Mouse (Mus musculus) CD4-positive helper T cell, adult 2 months (primary cell): ENCODE measurements around the gene Themis3.
"Not testable (repeated sequence)": the region's sequence is repeated elsewhere in the genome, so short reads cannot be mapped to it uniquely, and the experiment has no call there.

Source experiments
- DNase-seq: peaks from one replicate; pipeline ENCODE4 v3.0.0-alpha.2; 2012; ENCODE audit warnings: low read depth, missing footprints, low spot score

The Themis3 gene

DNA sequence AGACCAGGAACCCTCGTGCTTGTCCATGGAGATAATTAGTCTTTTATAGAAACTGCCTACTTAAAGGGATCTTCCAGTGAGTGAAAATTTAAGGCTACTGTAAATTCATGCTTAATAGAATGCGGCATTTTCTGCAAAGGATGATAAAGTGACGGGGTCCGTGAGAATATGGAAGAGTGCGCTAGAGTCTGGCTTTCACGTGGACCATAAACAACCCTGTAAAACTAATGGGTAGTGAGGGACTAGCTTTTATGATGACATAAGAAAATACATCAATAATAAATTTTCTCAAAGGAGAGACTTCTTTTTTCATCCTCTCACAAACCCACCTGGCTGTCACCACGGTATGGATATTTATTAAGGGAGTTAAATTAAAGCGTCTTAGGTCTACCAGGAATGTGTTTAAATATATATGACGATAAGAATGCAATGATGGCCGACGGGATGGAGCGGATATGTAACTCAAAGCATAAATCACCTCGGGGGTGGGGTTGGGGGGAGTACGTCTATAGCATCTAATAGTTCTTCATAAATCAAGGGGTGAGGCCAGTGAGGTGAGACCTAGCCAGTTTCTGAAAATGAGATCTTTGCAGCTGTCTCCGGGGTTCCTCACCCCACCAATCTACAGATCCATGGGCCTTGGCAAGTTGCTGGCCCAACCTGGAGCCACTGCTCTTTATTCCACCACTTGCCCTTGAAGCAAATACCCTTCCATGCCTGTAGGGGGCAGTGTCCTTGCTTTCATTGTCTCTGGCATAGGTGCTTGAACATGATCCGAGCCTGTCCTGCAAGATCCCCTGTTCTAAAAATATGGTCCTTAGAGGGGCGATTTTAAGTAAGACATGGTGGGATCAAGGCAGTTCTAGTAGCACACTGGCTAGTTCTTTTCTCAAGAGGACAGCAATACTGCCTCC, 35.8 kb downstream of the Themis3 start:
- DNase-seq: no peak

GRCm38 (mm10) chr17:66552690-66553089, 41.7 kb downstream of the Themis3 start:
- DNase-seq: no peak

- DNase-seq: no peak
Observed at GRCm38 (mm10) chr17:66550486-66550885, 43.9 kb downstream of the Themis3 start.

DNA sequence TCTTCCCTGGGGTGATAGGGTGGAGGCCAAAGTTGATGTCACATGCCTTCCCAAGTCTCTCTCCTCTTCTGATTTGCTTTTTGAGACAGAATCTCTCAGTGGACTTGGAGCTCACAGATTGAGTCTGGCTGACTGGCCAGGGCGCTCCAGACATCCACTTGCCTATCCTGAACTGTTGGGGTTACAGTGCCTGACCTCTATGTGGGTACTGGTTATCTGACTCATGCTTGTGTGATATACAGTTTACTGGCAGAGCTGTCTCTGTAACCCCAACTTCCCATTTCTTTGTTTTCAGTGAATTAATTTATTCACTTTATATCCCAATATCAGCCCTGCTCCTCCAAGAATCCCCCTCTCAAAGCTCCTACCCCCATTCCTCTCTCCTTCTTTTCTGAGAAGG, 62.1 kb downstream of the Themis3 start:
- DNase-seq: no peak

GRCm38 (mm10) chr17:66523396-66523795, 71.0 kb downstream of the Themis3 start:
- no peak for DNase-seq

DNA sequence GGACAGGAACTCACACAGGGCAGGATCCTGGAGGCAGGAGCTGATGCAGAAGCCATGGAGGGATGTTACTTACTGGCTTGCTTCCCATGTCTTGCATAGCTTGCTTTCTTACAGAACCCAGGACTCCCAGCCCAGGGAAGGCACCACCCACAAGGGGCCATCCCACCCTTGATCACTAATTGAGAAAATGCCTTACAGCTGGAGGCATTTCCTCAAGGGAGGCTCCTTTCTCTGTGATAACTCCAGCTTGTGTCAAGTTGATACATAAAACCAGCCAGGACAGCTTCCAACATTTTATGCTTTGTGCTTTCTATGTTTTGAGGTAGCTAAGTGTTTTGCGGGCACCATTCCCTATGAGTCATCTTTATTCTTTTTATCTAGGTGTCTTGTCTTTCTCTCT, 71.8 kb downstream of the Themis3 start:
- DNase-seq: not testable (repeated sequence)

DNA sequence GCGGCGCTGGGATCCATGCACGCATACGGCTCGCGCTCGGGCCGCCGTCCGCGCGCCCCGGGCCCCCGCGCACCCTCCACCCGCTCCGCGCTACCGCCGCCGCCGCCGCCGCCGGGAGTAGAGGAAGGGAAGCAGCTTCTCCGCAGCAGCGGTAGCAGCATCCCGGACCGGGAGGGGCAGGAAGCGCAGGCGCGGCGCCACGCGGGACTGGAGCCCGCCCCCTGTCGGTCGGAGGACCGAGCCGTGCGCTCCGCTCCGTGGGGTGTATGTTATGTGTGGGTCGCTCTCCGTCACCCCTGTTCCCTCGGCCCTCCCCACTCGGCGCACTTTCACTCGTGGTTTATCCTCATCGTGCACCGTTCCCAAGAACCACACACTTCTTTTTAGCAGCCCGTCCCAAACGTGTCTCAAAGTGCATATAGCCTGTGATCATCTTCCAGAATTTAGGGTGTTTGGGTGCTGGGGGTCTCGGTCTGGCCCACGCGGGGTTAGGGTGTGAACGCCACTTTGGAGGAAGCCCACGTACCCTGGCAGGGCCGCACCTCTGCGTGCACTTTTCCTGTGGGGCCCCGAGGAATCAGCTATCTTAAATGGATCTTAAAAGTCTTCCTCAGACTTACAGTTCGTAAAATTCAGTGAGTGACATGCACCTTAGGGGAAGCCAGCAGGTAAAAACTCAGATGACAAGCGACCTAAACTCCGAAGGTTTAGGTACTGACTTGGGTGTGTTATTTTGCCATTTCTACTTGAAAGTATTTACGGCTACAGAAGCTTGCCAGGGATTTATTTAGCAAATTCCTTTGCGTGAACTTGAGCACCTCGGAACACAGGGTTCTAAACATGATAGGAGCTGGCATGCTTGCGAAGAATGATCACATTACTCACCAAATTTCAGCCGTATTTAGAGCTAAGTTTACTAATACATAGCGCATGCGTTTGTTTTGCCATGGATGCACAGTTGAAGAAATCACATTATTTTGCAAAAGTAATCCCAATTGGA, 74.6 kb downstream of the Themis3 start, which contains the start of gene Rab12:
TSS of gene Rab12 (minus strand) at position 176 of the 1,000 bp plus-strand sequence.
- DNase-seq: peak; percentile 91

DNA sequence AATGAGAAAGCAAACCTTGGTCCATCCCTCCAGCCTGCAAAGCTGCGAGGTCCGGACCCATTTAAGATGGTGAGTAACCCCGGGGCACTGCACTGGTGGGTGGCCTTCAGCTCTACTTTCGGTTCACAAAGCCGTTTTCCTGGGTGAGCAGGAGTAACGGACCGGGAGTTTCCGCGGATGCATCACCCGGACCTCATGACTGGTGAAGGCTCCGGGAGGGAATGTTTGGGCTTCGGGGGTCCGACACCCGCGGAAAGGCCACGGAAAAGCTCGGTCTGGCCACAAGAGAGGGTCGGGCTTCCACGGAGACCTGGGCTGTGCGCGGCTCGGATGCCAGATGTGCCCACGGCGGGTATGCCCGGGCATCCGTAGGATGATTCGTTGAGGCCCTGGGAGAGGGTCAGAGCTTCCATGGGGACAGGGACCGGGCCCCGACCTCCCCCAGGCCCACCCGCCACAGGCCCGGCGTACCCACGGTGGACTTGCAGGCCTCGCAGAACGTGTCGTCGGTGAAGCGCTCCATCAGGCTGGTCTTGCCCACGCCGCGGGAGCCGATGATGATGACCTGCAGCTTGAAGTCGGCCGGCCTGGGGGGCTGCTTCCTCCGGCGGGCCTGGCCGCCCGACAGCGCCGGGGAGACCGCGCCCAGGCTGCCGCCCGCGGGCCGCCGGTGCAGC, 75.4 kb downstream of the Themis3 start:
- peak; percentile 51 for DNase-seq

DNA sequence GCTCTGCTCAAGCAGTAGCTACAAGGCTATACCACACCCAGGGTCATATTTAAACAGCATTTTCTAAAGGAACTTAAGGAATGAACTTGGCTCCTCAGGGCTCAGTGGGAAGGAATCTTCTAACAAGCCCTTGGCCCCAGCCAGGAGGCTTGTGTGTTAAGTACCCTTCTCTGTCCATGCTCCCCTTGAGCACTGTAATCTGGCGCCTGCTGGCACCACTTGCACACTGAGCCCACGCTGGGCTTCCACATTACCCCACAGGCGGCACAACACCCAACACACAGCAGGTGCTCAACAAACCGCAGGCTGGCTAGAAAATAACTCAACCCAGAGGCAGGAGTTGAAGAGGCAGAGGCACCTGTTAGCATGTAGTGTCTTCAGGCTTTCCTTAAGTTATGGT, 77.5 kb downstream of the Themis3 start:
- DNase-seq: no peak

DNA sequence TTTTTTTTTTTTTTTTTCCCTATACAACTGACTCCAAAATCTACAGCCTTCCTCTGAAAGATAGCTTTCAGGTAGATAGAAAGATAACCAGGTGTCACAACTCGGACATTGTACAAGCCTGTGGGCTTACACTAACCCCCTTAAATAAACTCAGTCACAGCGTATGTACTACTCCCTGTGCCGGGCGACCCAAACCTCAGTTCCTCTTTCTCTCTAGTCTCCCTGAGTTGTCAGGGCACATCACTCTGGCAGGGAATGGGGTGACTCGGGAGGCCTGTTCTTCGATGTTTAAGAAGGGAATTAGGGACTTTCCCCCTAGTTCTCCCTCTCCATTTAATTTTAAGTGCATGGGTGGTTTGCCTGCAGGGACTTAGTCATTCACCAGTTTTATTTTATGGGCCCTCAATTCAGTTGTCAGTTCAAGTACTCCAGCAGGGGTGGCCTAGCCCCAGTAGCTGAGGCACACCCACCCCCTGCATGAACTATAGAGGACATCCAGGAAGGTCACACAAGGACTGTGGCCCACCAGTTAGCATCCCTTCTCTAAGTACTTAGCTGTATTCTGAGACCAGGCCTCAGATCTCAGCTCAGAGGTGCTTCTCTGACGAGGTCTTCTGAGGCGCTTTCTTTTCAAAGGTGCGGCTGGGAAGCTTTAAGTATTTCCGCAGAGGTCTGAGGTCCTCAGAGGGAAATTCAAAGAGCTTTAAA, 80.0 kb downstream of the Themis3 start:
- no peak for DNase-seq

GRCm38 (mm10) chr17:66512202-66512956, 82.0 kb downstream of the Themis3 start:
- DNase-seq: peak; percentile 35

GRCm38 (mm10) chr17:66510221-66510683, 84.2 kb downstream of the Themis3 start:
- DNase-seq: no peak

DNA sequence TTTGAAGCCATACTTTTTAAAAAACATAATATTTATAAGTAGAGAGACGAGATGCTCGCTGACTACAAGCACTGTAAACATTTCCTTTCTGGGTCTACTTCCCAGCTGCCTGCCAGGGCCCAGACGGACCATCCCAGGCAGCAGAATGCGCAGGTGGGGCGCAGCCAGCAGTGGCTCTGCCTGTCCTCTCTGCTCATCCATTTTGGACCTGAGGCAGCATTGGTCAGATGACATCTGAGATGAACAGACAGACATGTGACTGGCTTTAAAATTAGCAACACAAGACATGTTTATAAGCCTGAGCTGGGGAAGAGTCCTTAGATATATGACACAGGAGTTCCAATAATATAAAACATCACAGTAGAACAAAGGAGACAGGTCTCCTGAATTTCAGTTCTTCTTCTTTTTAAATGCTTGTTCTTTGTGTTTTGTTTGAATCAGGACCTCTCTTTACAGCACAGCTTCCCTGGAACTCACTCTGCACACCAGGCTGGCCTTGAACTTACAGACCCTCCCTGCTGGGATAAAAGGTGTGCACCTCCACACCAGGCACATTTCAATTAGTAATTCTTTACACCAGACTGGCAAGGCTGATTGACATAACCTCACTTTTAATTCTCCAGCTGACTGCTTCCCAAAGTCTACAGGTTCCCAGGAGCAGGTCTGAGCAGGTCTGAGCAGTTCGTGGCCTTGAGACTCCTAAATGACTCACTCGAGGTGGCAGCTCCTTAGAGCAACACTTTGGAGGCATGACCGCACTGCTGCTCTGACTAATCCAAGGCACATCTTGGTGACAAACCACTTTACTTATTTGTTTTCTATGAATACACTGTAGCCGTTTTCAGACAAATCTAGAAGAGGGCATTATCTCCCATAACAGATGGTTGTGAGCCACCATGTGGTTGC, 87.1 kb downstream of the Themis3 start:
- no peak for DNase-seq

DNA sequence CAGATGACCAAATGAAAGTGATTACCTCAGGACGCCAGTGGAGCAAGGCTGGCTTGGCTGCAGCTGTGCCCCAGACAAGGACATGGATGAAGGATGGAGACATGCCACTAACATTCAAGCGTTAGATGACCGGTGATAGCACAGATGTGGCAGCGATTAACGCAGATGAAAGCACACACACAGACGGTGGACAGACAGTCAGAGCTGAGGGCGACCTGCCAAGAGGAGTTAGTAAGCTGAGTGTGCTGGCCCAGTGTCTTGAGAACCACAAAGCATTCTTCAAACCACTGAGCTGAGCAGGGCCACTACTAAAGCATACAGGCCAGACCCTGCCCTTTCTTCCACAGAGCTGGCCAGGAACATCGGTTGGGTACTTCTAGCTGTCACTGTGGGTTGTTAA, 89.5 kb downstream of the Themis3 start:
- no peak for DNase-seq
